ENCODE assay signal across 13 mouse cellular contexts in the genomic region with DNA sequence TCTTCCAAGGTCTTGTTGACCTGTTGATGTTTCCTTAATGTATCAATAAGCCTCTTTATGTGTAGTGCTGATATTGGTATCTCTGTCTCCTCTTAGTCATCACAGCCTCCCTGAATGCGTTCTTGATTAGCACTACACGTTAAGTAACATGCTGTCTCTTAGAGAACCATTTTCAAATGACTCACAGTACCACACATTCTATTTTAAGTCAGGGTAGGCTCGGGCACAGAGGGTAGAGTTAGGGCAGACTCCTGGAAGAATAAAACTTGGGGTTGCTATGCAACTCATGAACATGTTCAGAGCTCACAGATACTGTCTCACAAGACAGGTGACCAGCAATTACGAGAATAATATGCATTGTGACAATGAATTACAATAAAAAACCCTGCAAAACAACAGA.
"Had no signal": no experiment of that assay in that cellular context is flagged by ENCODE, and none has a peak within 500 bp of the region (broad histone marks: within the 10 kb centered on the region; RNA-seq: fewer than 3 reads in every experiment).

No protein-coding gene starts in this region.

- H3K4me1 ChIP-seq: kidney, embryonic 15.5 days; limb, embryonic 13.5 days; midbrain, embryonic 12.5 days; neural tube, embryonic 13.5 days had no signal

- H3K9ac ChIP-seq: kidney, embryonic 15.5 days; limb, embryonic 13.5 days; liver, embryonic 14.5 days; midbrain, embryonic 12.5 days; neural tube, embryonic 13.5 days had no signal

- ATAC-seq: hindbrain, postnatal 0 days; midbrain, embryonic 16.5 days had no signal

- H3K9me3 ChIP-seq: kidney, embryonic 15.5 days; limb, embryonic 13.5 days; midbrain, embryonic 12.5 days; neural tube, embryonic 13.5 days had no signal

- H3K4me3 ChIP-seq: kidney, embryonic 15.5 days; limb, embryonic 13.5 days; midbrain, embryonic 12.5 days; neural tube, embryonic 13.5 days had no signal

- H3K27ac ChIP-seq: hindbrain, postnatal 0 days; kidney, embryonic 15.5 days; limb, embryonic 13.5 days; liver, embryonic 14.5 days; midbrain, embryonic 12.5 days; neural tube, embryonic 13.5 days; stomach, postnatal 0 days had no signal

- H3K4me2 ChIP-seq: kidney, embryonic 15.5 days; limb, embryonic 13.5 days; midbrain, embryonic 12.5 days; neural tube, embryonic 13.5 days had no signal

- H3K27me3 ChIP-seq: kidney, embryonic 15.5 days; limb, embryonic 13.5 days; midbrain, embryonic 12.5 days; neural tube, embryonic 13.5 days had no signal

- DNase-seq: kidney, adult 2 months; kidney, postnatal 14 days; lung, adult 18-20 months; thymus, adult 18-20 months; thymus, postnatal 14 days had no signal

- H3K36me3 ChIP-seq: kidney, embryonic 15.5 days; limb, embryonic 13.5 days; midbrain, embryonic 12.5 days; neural tube, embryonic 13.5 days had no signal
